Mouse (Mus musculus): ENCODE data around the gene Sit1. TPM values are rescaled to one million over a fixed set of nuclear protein-coding genes. Genes with fewer than 3 reads are reported as not detected.

The Sit1 gene
- polyA plus RNA-seq, 1 experiment from 2014 or later, result not detected

DNA sequence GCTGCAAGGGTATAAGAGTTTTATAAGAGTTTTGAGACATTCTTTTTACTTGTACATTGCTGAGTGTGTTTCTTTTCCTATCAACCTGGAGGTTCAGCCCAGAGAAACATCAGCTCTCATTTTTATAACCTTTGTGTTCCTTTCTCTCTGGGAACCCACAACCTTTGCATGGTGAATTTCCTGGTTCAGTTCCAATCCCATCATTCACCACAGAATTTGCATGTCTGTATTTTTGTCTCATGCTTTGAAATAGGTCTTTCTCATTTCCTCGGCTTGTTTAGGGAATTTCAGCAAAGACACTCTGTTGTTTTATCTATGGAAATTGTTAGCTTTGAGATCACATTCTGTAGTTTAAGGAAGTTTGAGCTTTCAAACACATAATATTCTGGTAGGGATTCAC is 9.9 kb downstream of the Sit1 start:
- Histone ChIP-seq H3K4me1 (ENCODE audit: control insufficient read depth, insufficient read depth, low read length) (no peaks in the 10 kb centered on the region), H3K36me3 (ENCODE audit: control insufficient read depth, insufficient read depth, low read length) (no peaks in the 10 kb centered on the region), H3K9ac (replicated peaks; ENCODE audit: low read length) (no peak overlapping the region), H3K27me3 (ENCODE audit: control insufficient read depth, insufficient read depth, low read length) (no peaks in the 10 kb centered on the region), H3K4me2 (ENCODE audit: low read length) (no peak overlapping the region), H3K4me3 (replicated peaks; ENCODE audit: low read depth, low read length) (no peak overlapping the region), H3K27ac (replicated peaks; ENCODE audit: low read depth, low read length) (no peak overlapping the region), H3K9me3 (ENCODE audit: control insufficient read depth, low read length) (no peaks in the 10 kb centered on the region)
- no peak for DNase-seq
- no peak for ATAC-seq (ENCODE audit: low FRiP score, low TSS enrichment)
- WGBS, result 88% methylated on average over 1 of the region's 1 CpGs

DNA sequence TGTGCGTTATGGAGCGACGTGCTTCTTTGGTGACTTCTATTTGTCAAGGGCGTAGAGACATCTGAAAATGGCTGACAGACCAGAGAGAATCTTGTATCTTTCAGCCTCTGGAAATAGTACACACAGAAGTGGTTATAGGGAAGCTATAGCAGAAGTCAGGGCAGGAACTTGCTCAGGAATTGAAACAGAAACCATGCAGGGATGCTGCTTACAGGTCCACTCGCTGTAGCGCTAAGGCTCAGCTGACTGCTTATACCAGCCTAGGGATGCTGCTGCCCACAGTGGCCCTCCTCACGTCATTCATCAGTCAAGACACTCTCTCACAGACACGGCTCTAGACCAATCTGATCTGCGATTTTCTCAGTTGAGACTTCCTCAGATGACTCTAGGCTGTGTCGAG is 13.2 kb downstream of the Sit1 start:
- H3K27ac ChIP-seq (replicated peaks; ENCODE audit: low read depth, low read length), result no peak overlapping the region
- DNase-seq, result no peak
- no peak overlapping the region for H3K9ac ChIP-seq (replicated peaks; ENCODE audit: low read length)
- H3K4me3 ChIP-seq (replicated peaks; ENCODE audit: low read depth, low read length), result no peak overlapping the region
- WGBS, result 95% methylated on average over 10 of the region's 10 CpGs
- H3K36me3 ChIP-seq (ENCODE audit: control insufficient read depth, insufficient read depth, low read length), result no peaks in the 10 kb centered on the region
- no peaks in the 10 kb centered on the region for H3K4me1 ChIP-seq (ENCODE audit: control insufficient read depth, insufficient read depth, low read length)
- H3K4me2 ChIP-seq (ENCODE audit: low read length), result no peak overlapping the region
- H3K9me3 ChIP-seq (ENCODE audit: control insufficient read depth, low read length), result no peaks in the 10 kb centered on the region
- ATAC-seq (ENCODE audit: low FRiP score, low TSS enrichment), result no peak
- H3K27me3 ChIP-seq (ENCODE audit: control insufficient read depth, insufficient read depth, low read length), result no peaks in the 10 kb centered on the region

DNA sequence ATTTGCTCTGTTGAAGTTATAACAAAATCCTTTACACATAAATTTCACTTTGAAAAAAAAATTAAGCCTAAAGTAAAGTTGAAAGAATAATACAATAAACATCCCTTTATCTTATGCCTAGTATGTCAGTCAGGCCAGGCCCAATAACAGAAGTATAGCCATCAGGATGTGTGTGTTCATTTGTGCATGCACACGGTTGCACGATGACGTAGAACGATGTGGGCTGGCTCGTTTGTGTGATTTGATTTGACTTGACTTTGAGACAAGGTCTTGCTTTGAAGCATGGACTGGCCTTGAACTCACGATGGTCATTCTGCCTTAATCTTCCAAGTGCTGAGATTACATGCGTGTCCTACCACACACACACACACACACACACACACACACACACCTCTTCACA is 16.7 kb downstream of the Sit1 start:
- Histone ChIP-seq H3K4me3 (replicated peaks; ENCODE audit: low read depth, low read length) (no peak overlapping the region), H3K27ac (replicated peaks; ENCODE audit: low read depth, low read length) (no peak overlapping the region), H3K9me3 (ENCODE audit: control insufficient read depth, low read length) (no peaks in the 10 kb centered on the region), H3K4me1 (ENCODE audit: control insufficient read depth, insufficient read depth, low read length) (no peaks in the 10 kb centered on the region), H3K4me2 (ENCODE audit: low read length) (no peak overlapping the region), H3K27me3 (ENCODE audit: control insufficient read depth, insufficient read depth, low read length) (no peaks in the 10 kb centered on the region), H3K36me3 (ENCODE audit: control insufficient read depth, insufficient read depth, low read length) (no peaks in the 10 kb centered on the region), H3K9ac (replicated peaks; ENCODE audit: low read length) (no peak overlapping the region)
- DNase-seq (no peak), ATAC-seq (ENCODE audit: low FRiP score, low TSS enrichment) (no peak)
- WGBS, result 93% methylated on average over 7 of the region's 7 CpGs

DNA sequence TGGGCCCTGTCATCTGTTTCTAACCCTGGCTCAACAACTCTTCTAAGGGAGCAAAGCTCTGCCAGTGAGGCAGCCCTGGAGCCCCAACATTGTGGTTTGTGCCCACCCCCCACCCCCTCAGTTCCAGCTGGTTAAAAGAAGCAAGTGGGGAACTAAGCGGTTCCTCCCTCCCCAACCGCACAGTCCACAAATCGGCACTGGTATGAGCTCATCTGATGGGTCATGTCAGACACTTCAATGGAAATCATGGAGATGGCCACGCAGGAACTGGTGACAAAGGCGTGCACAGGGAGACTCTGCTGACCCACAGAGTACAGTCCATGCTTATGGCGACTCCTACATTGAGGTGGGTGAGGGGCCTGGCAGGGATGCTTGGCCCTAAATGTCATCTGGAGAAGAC is 17.6 kb downstream of the Sit1 start:
- DNase-seq (no peak), ATAC-seq (ENCODE audit: low FRiP score, low TSS enrichment) (no peak)
- H3K4me1 ChIP-seq (ENCODE audit: control insufficient read depth, insufficient read depth, low read length), result no peaks in the 10 kb centered on the region
- H3K9ac ChIP-seq (replicated peaks; ENCODE audit: low read length), result no peak overlapping the region
- H3K27me3 ChIP-seq (ENCODE audit: control insufficient read depth, insufficient read depth, low read length), result no peaks in the 10 kb centered on the region
- no peaks in the 10 kb centered on the region for H3K36me3 ChIP-seq (ENCODE audit: control insufficient read depth, insufficient read depth, low read length)
- H3K9me3 ChIP-seq (ENCODE audit: control insufficient read depth, low read length), result no peaks in the 10 kb centered on the region
- 89% methylated on average over 6 of the region's 6 CpGs for whole genome bisulfite sequencing
- H3K4me2 ChIP-seq (ENCODE audit: low read length), result no peak overlapping the region
- H3K27ac ChIP-seq (replicated peaks; ENCODE audit: low read depth, low read length), result no peak overlapping the region
- no peak overlapping the region for H3K4me3 ChIP-seq (replicated peaks; ENCODE audit: low read depth, low read length)

DNA sequence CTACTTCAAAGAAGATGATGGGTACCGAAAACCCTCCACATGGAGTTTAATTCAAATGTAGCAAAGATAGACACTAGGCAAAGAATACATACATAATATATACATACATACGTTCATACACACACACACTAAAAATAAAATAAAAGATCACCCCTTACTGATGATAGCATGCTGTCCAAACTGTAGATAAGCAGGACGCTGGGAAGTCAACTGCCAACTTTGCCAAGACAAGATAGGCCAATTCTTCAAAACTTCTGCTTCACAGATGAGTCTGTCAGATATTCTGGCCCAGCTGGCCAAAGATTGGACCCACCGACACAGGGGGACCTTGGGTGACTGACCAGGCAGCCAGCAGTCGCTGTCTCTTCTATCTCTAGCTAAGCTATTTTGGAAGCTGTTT is 20.4 kb downstream of the Sit1 start:
- Histone ChIP-seq H3K36me3 (ENCODE audit: control insufficient read depth, insufficient read depth, low read length) (no peaks in the 10 kb centered on the region), H3K27me3 (ENCODE audit: control insufficient read depth, insufficient read depth, low read length) (no peaks in the 10 kb centered on the region), H3K9me3 (ENCODE audit: control insufficient read depth, low read length) (no peaks in the 10 kb centered on the region), H3K4me2 (ENCODE audit: low read length) (no peak overlapping the region), H3K9ac (replicated peaks; ENCODE audit: low read length) (no peak overlapping the region), H3K4me3 (replicated peaks; ENCODE audit: low read depth, low read length) (no peak overlapping the region), H3K4me1 (ENCODE audit: control insufficient read depth, insufficient read depth, low read length) (no peaks in the 10 kb centered on the region), H3K27ac (replicated peaks; ENCODE audit: low read depth, low read length) (no peak overlapping the region)
- 95% methylated on average over 5 of the region's 5 CpGs for WGBS
- no peak for DNase-seq
- no peak for ATAC-seq (ENCODE audit: low FRiP score, low TSS enrichment)

DNA sequence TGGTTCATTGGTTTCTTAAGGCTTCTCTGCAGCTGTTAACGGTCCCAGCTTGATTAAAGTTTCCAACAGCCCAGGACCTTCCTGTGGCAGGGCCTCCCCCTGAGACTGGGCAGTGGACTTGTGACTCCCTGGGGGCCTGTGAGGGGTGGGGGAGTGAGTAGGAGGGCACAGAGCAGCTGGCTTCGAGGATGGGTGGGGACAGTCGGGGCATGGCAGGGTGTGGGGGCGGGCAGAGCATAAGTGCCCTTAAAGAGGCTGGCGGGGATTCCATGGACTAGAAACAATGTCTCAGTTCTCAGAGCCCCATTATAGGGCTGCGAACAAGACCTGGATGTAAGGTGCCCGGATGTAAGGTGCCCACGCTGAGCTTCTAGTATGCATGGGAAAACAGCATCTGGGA is 26.4 kb downstream of the Sit1 start:
- no peak overlapping the region for H3K9ac ChIP-seq (replicated peaks; ENCODE audit: low read length)
- H3K9me3 ChIP-seq (ENCODE audit: control insufficient read depth, low read length), result no peaks in the 10 kb centered on the region
- no peaks in the 10 kb centered on the region for H3K36me3 ChIP-seq (ENCODE audit: control insufficient read depth, insufficient read depth, low read length)
- H3K4me3 ChIP-seq (replicated peaks; ENCODE audit: low read depth, low read length), result no peak overlapping the region
- WGBS, result 26% methylated on average over 8 of the region's 8 CpGs
- no peak overlapping the region for H3K27ac ChIP-seq (replicated peaks; ENCODE audit: low read depth, low read length)
- H3K4me2 ChIP-seq (ENCODE audit: low read length), result no peak overlapping the region
- H3K4me1 ChIP-seq (ENCODE audit: control insufficient read depth, insufficient read depth, low read length), result peaks cover 11% of the 10 kb centered on the region; the same call in 1 of the 2 replicates
- ATAC-seq (ENCODE audit: low FRiP score, low TSS enrichment) (no peak), DNase-seq (no peak)
- no peaks in the 10 kb centered on the region for H3K27me3 ChIP-seq (ENCODE audit: control insufficient read depth, insufficient read depth, low read length)

DNA sequence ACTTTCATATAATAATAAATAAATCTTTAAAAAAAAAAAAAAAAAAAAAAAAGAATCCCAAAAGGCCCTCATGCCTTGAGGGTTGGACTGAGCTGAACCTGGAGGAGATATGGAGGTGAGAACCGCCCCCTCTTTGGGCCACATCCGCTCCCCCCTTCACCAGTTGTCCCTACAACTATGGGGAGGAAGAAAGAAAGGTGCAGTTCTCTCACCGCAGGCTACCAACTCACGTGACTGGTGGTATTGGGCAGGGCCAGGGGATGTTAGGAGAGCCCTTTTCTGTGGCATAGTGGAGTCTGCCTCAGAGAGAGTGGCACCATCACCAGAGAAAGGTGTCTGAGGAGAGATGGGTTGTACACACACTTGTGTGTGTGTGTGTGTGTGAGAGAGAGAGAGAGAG is 27.1 kb downstream of the Sit1 start:
- Histone ChIP-seq H3K36me3 (ENCODE audit: control insufficient read depth, insufficient read depth, low read length) (no peaks in the 10 kb centered on the region), H3K9ac (replicated peaks; ENCODE audit: low read length) (no peak overlapping the region), H3K27me3 (ENCODE audit: control insufficient read depth, insufficient read depth, low read length) (no peaks in the 10 kb centered on the region), H3K9me3 (ENCODE audit: control insufficient read depth, low read length) (no peaks in the 10 kb centered on the region), H3K4me1 (ENCODE audit: control insufficient read depth, insufficient read depth, low read length) (peaks cover 11% of the 10 kb centered on the region; the same call in 1 of the 2 replicates), H3K27ac (replicated peaks; ENCODE audit: low read depth, low read length) (no peak overlapping the region), H3K4me2 (ENCODE audit: low read length) (no peak overlapping the region), H3K4me3 (replicated peaks; ENCODE audit: low read depth, low read length) (no peak overlapping the region)
- 36% methylated on average over 4 of the region's 4 CpGs for WGBS
- no peak for ATAC-seq (ENCODE audit: low FRiP score, low TSS enrichment)
- no peak for DNase-seq

GRCm38 (mm10) chr4:43454041-43454836 is 29.3 kb downstream of the Sit1 start, which contains the start of gene Cd72:
Gene Cd72, minus strand, starts transcription at chr4:43454628.
- Histone ChIP-seq H3K9me3 (ENCODE audit: control insufficient read depth, low read length) (no peaks in the 10 kb centered on the region), H3K4me2 (ENCODE audit: low read length) (peak within 1 kb of the TSS; percentile 47), H3K4me1 (ENCODE audit: control insufficient read depth, insufficient read depth, low read length) (peaks cover 11% of the 10 kb centered on the region; the same call in 1 of the 2 replicates), H3K36me3 (ENCODE audit: control insufficient read depth, insufficient read depth, low read length) (no peaks in the 10 kb centered on the region), H3K27ac (replicated peaks; ENCODE audit: low read depth, low read length) (no peak within 1 kb of the TSS), H3K27me3 (ENCODE audit: control insufficient read depth, insufficient read depth, low read length) (no peaks in the 10 kb centered on the region), H3K4me3 (replicated peaks; ENCODE audit: low read depth, low read length) (peak within 1 kb of the TSS; percentile 10; the same call in 1 of the 2 replicates), H3K9ac (replicated peaks; ENCODE audit: low read length) (0 out of 2 replicates have a peak within 1 kb of the TSS, but pooled peaks have one; percentile 16)
- ATAC-seq (ENCODE audit: low FRiP score, low TSS enrichment) (no peak), DNase-seq (no peak)
- 33% methylated on average over 20 of the region's 20 CpGs for WGBS

DNA sequence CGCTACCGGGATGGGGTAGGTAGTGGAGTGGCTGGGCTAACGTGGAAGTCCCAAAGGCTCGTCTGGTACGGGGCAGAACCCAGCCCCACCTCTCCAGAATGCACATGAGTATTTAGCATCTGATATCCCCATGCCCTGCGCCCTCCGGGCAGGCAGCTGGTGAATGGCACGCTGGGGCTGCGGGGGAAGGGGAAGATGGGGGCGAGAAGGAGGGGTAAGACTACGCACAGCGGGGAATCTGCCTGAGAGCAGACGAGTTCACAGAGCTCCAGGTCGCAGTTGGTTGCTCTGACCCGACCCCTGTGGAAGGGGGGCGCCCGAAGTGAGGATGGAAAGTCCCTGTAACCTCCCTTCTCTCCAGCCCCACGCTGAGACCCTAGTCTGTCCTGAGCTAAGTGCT is 30.1 kb downstream of the Sit1 start:
- Histone ChIP-seq H3K27me3 (ENCODE audit: control insufficient read depth, insufficient read depth, low read length) (no peaks in the 10 kb centered on the region), H3K4me1 (ENCODE audit: control insufficient read depth, insufficient read depth, low read length) (peaks cover 11% of the 10 kb centered on the region; the same call in 1 of the 2 replicates), H3K27ac (replicated peaks; ENCODE audit: low read depth, low read length) (no peak overlapping the region), H3K9me3 (ENCODE audit: control insufficient read depth, low read length) (no peaks in the 10 kb centered on the region), H3K4me2 (ENCODE audit: low read length) (peak overlapping the region; percentile 47), H3K9ac (replicated peaks; ENCODE audit: low read length) (0 out of 2 replicates have a peak overlapping the region, but pooled peaks have one; percentile 16), H3K36me3 (ENCODE audit: control insufficient read depth, insufficient read depth, low read length) (0 out of 2 replicates have a peak, but pooled peaks cover 5% of the 10 kb centered on the region), H3K4me3 (replicated peaks; ENCODE audit: low read depth, low read length) (peak overlapping the region; percentile 10; the same call in 1 of the 2 replicates)
- WGBS, result under 1% methylated on average over 18 of the region's 18 CpGs
- ATAC-seq (ENCODE audit: low FRiP score, low TSS enrichment) (no peak), DNase-seq (peak; percentile 40)

Measured in midbrain, embryonic 14.5 days (tissue).